Mouse (Mus musculus): ENCODE data around the gene Hspa4.

GRCm38 (mm10) chr11:53254428-53254827 lies 45.8 kb downstream of the Hspa4 start:
- TF ChIP-seq GATA1 (IDR thresholded peaks at IDR 0.05; ENCODE audit: borderline replicate concordance, low read length) (no peak), FLI1 (IDR thresholded peaks at IDR 0.05; ENCODE audit: low read length) (no peak)

Data from megakaryocyte, embryonic 14.5 days (primary cell).